Mouse (Mus musculus): ENCODE data around the gene Eif5a.

GRCm38 (mm10) chr11:69883527-69884151 lies 38.1 kb downstream of the Eif5a start:
- no peak for TF ChIP-seq E2F4 (IDR thresholded peaks at IDR 0.05; ENCODE audit: insufficient read depth)
- no peak for TF ChIP-seq POLR2AphosphoS2 (IDR thresholded peaks at IDR 0.05; ENCODE audit: insufficient read length, low read depth)
- TF ChIP-seq POLR2A (IDR thresholded peaks at IDR 0.05; ENCODE audit: insufficient read length, low read depth), result no peak
- TF ChIP-seq MAX (IDR thresholded peaks at IDR 0.05; ENCODE audit: low read depth), result no peak
- no peak for TF ChIP-seq USF1 (IDR thresholded peaks at IDR 0.05; ENCODE audit: low read depth)
- TF ChIP-seq MYOG (IDR thresholded peaks at IDR 0.05; ENCODE audit: control insufficient read depth in 1 of 3, insufficient read depth in 1 of 3, insufficient read length in 2 of 3, low read depth in 2 of 3), result no peak

Data from myocyte (in vitro differentiated cells).